Mouse (Mus musculus) liver, embryonic 14.5 days (tissue): ENCODE measurements around the gene Mnd1.
A peak's percentile ranks its signal among the peaks of the same experiment; 100 is the strongest.

Experiments
- CTCF ChIP-seq: IDR thresholded peaks from 2 replicates; pipeline ENCODE4 v1.5.1; 2016; ENCODE audit warnings: antibody characterized with exemption, low read depth, control low read depth
- EP300 ChIP-seq: IDR thresholded peaks from 2 replicates; pipeline ENCODE4 v1.6.1; 2016; ENCODE audit warnings: antibody characterized with exemption, low read depth

- TF ChIP-seq CTCF (no peak), EP300 (peak; percentile 49)
These were observed 115.7 kb downstream of the Mnd1 start, which contains the start of gene Tmem131l for GRCm38 (mm10) chr3:84039646-84040475.
